Mouse (Mus musculus): ENCODE results near the gene Fars2.
"Not testable (repeated sequence)": the region's sequence is repeated elsewhere in the genome, so short reads cannot be mapped to it uniquely, and the experiment has no call there.

The Fars2 gene

DNA sequence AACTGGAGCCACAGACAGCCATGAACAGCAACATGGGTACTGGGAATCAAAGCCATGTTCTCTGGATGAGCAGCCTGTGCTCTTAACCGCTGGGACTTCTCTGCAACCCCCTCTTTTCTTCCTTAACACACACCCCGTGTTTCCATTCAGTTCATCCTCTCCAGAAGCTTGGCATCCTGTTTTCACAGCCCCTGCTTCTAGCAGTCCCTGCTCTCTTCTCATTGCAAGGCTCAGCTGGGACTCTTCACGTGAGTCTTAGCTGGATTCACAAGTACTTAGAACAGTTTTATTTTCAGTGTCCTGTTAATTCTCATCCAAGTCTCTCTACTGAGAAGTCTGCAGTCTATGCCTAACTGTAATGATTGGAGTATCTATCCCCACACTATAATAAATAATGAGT is 334.2 kb downstream of the Fars2 start:
- DNase-seq (ENCODE audit: low read depth, low spot score), result no peak

DNA sequence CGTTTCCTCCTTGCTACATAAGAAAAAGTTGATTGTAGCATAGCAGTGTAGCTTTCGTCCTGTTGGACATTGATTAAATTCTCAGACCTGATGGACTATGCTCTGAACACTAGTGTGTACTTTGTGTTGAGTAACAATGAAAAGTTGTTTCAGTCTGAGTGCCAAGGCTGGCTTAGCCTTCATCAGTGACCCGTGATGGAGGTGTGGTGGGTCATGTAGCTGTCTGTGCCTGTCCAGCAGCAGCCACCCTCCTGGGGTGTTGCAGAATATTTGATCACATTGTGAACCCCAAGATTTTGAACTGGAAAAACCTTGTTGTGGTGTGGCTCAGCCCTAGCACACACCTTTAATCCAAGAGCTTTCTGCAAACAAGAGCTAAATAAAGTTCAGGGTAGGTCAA is 343.3 kb downstream of the Fars2 start:
- DNase-seq (ENCODE audit: low read depth, low spot score), result no peak

DNA sequence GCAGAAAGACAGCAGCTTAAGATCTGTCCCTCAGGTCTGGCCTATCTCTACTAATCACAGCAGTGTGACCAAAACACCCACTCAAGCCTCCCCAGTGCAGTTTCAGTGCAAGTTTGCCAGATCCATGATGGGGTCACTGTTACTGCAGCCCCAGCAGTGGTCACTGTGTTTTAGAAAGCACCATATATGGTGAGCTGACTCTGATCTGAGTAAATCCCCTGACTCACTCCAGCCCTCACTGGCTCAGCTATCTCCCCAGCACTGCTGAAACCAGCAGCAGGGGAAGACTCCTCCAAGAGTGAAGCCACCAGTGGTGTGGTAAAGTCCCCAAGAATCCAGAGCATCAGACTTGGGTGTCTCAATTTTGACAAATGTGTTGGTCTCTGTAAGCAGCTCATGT is 346.5 kb downstream of the Fars2 start:
- no peak for DNase-seq (ENCODE audit: low read depth, low spot score)

DNA sequence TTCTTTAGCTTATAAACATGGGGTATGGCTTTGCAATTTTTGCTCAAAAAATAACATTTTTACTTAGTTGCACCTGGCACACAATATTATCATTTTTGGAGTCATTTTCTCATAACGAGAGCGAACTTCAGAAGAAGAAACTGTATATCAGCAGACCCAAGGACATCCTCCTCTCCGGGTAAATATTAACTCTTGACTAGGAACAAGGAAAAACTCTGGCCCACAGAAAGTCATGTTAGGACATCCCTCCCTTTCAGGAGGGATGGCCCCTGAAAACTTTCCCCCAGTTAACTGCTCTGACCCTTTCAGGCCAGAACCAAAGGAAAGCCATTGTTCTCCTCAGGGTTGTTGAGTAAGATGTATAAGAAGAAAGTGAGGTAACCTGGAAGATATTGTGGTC is 348.9 kb downstream of the Fars2 start:
- DNase-seq (ENCODE audit: low read depth, low spot score), result not testable (repeated sequence)

DNA sequence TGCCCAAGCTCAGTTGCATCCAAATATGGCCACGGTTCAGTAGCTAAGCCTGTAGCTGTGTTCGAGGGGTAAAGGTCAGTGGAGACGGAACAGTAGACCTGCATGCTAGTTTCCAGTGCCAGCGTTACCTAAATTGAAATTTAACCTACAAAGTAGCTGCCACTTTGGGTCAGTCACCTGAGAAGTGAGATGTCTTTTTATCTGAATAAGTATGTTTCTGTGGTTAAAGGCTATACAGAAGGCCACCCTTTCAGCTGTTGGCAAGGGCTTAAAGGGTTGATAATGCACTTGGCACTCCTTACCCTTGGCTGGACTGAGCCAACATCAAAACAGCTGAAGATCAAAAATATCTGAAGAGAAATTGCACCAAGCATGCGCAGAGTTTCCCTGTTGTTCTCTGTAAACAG is 349.3 kb downstream of the Fars2 start:
- DNase-seq (ENCODE audit: low read depth, low spot score), result no peak

DNA sequence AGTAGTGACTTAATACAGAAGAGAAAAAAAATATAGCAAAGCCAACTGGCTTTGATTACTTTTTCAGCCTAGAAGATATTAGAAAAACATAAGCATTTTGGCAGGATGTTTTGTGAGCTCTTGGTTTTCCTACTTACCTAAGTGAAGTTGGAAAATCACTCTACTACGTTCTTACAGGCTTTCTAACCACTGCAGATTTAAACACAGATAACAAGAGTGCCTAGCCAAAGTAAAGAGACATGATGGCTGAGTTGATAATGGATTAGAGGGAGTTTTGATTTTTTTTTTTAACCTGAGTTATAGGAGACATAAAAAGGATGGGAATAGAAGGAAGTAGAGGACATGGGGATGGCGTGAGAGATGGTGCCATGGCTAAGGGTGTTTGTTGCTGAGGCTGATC is 350.6 kb downstream of the Fars2 start:
- no peak for DNase-seq (ENCODE audit: low read depth, low spot score)

DNA sequence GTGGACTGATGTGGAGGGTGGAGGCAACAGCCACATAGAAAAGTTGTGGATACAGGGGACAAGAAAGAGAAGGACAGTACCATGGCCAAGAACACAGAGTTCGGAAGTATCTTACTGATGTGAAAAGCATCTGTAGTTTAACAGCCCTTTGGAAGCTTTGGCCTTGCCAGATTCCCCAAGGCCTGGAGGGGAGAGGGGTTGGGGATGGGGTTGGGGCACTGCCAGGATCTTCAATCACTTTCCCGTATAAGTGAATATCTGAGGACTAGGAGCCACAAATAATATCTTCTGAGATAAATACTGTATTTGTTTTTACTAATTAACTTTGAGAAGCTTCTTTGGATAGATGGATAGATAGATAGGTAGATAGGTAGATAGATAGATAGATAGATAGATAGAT is 351.8 kb downstream of the Fars2 start:
- DNase-seq (ENCODE audit: low read depth, low spot score), result no peak

DNA sequence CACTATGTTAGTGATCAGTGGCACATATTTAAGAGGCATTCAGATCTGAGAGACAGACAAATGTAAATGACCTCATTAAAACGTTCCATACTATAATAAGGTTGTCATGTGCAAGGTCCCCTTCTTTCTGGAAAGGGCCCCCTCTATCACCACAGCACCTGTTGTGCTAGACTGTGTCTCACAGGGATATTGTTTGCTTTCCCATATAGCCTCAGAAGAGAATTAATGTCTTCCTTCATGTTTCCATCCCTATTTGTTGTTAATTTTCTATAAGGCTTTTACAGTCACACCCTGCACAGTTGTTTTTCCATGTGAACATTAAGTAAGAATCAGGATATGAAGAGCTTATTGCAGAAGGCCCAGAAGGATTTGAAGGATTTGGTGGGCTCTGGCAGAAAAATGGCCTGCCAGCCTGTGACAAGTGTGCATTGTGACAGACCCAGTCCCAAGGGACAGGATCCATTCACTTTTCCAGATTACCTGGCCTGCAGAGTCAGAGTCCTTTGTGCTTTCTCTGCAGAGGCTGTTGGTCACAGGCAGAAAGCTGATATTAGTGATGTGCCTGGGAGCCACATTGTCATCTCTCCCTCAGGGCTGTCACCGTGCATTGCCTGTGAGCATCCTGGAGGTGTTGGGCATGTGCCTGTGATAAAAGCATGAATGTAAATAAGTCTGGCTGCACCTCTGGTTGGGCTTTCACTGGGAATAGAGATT is 352.4 kb downstream of the Fars2 start:
- no peak for DNase-seq (ENCODE audit: low read depth, low spot score)

DNA sequence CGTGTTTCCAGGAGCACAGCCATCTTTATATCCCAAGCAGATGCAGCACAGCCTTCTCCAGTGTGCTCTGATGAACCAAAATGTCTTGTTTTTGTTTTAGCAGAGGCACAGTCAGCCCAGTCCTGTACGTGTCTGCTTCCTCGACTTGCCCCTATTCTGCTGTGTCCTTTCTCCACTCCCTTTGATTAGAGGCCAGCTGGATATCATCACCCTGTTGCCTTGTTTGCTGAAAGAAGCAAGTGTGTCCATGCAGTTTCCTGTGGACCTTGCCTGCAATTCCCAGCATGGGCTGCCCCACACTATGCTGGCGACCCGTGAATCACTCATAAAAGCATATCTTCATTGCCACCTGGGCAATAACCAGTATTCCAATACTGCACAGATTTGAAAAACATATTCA is 360.4 kb downstream of the Fars2 start:
- no peak for DNase-seq (ENCODE audit: low read depth, low spot score)

DNA sequence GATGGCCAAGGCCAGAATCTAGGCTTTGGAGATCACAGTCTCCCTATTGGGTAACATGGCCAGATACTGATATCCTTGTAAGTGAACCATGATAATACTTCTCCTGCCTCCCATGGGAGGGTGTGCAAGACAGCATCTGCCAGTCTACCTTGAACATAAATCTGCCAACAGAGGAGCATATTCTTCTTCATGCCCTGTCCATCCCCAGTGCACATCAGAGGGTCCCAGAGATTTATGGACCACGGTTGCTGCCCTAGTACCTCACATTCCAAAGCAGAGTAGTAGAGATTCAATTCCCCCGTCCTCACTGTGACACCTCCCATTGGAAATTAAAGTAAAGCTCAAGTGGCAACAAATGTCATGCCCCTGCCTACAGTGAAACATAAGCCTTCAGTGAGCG is 361.0 kb downstream of the Fars2 start:
- DNase-seq (ENCODE audit: low read depth, low spot score), result no peak

DNA sequence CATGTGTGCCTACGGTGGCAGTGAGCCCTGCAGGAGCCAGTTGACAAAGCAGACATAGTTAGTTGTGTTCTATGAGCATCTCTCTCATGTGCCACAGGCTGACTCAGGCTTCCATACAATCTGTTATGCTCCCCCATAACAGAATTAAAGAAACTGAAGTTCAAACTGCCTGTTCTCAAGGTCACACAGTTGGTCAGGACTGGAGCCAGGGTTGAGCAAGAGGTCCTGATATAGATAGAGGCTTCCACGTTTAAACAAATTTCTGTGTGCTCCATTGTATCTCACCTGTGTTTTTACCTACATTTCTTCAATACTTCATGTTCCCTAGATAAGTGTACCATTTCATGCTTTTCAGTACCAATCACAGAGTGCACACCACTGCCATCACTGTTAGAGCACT is 362.9 kb downstream of the Fars2 start:
- no peak for DNase-seq (ENCODE audit: low read depth, low spot score)

DNA sequence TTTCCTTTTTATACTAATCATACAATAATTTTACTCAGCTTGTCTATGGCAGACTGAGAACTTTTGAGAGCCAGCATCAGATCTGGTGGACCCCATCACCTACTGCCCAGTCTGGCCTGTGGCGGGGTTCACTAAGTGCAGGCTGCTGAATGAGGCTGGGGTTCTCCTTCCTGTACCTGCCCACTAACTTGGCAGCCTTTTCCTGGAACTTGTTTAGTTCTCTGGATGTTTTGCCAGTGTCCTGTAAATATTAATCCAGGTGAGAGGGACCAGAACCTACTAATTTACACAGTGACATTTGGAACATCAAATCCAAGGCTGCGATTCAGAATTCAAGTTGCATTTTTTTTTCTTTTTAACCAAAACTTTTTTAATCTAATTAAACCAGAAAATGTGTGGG is 367.2 kb downstream of the Fars2 start:
- DNase-seq (ENCODE audit: low read depth, low spot score), result no peak

DNA sequence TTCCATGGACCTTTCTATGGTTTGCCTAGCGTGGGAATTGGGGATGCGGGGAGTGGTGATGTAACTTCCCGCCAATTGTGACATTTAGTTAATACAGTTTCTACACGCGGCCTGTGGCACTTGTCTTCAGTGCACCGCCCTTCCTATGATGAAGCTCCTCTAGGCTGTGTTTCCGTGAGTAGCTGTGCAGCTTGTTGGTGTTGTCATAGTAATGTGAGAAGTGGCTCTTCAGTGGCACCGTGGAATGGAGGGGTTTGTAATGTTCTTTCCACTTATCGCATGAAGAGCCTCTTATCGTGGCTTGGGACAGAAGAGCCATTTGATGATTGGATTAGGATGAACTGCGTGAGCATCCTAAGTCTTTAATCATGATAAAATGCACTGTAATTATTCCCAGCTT is 369.5 kb downstream of the Fars2 start:
- no peak for DNase-seq (ENCODE audit: low read depth, low spot score)

DNA sequence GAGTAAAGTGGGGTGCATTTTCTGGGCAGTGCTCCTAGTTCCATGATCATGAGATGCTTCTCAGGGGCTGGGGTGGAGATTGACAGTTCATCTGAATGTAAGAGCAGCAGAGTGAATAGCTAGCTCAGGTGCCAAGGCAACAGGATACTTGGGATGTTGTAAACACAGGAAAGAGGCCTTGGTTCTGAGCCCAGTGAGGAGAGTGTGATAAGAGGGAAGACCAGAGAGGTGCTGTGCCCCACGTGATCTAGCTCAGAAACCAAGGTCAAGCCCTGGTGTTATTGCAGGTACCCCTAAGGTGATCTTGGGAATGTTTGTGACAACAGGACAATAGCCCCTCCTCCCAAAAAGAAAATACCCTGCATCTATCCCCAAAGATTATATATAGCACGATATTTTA is 372.2 kb downstream of the Fars2 start:
- no peak for DNase-seq (ENCODE audit: low read depth, low spot score)

DNA sequence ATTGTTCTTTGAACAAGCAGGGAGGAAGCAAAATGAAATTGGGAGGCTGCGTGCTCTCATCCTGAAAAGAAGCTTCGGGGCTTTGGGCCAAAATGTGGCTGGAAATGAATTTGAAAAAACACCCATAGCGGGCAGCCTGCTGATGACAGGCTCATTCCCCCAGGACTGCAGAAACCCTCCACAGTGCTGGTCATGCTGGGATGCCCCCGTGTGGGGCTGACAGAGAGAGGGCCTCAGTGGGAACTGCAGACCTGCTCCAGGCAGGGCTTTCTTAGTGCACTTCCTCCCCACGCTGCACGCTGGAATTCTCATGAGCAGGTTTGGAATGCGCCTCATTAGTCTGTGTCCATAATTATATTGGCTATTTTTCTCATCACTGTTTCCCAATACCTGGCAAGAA is 373.4 kb downstream of the Fars2 start:
- no peak for DNase-seq (ENCODE audit: low read depth, low spot score)

DNA sequence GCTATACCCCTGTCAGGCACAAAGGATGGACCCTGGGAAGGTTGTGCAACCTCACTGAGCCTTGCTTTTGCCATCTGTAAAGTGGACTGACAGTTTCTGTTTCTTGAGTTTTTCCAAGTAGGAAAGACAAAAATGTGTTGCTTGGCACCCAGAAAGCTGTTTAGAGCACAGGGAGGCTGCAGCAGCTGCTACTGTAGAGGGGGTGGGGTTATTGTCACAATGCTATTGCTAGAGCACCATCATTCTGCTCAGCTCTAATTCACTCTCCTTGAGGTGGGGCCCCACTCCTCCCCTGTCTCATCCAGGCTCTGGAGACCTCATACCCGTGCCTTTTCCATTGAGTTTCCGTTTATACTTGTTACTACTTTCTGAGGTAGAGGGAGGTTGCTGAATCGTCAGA is 375.2 kb downstream of the Fars2 start:
- DNase-seq (ENCODE audit: low read depth, low spot score), result no peak

DNA sequence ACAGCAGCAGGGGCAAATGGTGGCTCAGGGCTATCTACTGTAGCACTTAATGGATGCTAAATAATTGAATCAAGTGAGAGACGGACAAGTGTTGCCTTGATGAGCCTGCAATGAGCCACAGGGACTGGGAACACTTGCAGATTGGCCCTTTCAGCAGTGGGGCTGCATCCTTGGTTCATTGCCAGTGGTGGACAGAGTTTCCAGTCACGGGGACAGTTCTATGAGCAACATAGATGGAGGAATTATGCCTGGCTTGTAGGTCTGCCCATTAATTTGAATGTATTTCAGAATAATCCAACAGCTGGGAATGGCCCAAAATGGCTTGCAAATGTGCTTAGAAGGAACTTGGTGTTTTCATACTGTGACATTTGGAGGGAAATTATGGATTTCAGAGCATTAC is 376.1 kb downstream of the Fars2 start:
- DNase-seq (ENCODE audit: low read depth, low spot score), result no peak

DNA sequence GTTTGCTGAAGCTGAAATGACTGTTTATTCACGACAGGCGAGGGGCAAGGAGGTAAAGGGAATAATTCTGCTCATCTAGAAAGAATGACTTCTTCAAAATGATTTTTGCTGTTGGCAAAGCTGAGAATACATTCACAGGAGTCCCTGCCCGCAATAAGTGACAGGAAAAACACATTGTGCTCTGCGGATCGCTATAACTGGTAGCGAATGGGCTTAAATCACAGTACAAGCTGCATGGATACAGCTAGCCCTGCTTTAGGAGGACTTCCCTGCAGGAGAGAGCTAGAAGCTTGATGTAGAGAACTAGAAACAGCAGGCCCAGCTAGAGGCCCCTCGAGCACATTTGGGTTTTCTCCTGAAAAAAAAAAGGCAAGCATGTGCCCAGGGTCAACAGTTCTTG is 376.6 kb downstream of the Fars2 start:
- no peak for DNase-seq (ENCODE audit: low read depth, low spot score)

DNA sequence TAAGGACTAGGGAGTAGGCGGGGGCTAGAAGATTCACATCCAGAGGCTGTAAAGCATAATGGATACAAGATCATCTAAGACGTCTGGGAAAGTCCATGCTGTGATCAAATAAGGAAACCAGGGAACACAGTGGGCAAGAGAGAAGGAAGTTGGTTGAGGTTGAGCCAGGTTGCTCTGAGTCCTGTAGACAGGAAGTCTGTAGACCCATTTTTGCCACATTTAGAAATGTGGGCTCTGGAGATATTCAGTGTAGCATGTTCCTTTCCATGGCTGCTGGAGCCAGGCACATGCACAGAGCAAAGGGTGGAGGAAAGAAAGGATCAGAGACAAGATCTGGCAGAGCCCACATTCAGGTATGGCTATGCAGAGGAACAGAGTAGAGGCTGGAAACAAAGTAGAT is 378.8 kb downstream of the Fars2 start:
- DNase-seq (ENCODE audit: low read depth, low spot score), result no peak

DNA sequence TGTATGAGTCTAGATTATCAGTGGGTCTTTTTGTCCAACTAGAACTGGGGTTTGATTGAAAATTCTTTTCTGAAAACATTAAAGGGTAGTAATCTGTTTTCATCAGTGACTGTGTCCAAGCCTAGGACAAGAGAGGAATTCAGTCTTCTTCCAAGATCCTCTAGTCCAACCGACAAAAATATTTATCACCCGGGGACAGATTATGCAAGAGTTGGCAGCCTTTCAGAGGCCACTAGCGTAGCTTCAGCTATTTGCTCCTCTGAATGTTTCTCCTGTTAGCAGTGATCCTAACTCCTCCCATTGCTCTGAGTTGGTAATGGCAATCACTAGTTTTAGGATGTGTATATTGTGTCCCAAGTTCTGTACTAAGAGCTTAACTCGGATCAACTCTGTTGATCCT is 380.1 kb downstream of the Fars2 start:
- no peak for DNase-seq (ENCODE audit: low read depth, low spot score)

DNA sequence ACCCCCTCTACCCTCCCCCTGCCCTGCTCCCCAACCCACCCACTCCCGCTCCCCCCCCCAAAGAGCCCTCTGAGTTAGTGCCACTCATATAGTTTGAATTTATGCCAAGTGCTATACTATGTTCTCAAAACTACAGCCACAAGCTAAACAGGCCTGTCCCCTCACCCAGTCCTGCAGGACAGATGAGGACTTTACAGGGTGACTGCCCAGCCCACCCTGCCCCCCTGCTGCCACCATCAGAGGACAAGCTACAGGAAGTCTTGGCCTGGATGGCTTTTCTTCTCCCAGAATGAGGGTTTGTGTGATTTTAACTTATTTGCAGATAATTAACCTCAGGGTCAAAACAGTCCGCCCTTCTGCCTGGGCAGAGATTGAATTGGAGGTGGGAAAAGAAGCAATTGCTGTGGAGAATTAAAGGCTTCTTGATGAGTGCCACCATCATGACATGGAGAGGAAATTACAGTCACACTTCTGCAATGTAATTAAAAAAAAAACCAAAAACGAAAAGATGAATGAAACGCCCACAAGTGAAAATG is 383.2 kb downstream of the Fars2 start:
- DNase-seq (ENCODE audit: low read depth, low spot score), result no peak

DNA sequence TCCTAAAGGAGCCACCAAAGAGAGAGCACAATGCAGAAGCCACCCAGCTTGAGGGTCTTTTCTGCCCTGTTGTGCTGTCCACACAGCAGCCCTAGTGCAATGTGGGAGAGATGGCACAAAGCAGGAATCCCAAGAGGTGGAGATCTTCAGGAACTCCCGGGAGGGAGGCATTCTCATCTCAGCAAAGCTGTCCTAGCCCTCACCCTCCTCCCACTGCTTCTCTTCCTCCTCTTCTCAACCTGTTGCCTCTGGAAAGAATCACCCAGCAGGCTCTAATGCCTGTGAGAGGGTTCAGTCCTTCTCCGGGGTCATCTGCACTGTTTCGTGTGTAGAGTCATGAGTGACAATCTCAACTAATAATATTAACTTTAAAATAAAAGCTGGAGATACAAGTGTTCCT is 386.3 kb downstream of the Fars2 start:
- DNase-seq (ENCODE audit: low read depth, low spot score), result no peak

DNA sequence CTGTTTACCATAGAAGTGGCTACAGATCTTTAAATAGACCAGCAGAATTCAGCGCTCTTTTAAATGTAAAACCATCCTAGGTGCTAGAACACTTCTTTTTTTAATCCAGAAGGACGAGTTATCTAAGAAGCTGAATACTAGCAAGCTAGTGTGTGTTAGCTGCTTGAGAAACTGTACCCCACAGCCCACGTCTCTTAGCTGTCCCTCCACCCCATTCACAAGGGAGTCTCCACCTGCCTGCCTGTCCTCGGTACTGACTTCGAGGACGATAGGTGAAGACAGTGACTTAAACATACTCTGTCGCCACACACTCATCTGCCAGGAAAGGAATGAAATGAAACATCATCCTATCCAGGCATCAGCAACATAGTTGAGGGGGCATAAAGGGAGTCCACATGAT is 386.8 kb downstream of the Fars2 start:
- no peak for DNase-seq (ENCODE audit: low read depth, low spot score)

DNA sequence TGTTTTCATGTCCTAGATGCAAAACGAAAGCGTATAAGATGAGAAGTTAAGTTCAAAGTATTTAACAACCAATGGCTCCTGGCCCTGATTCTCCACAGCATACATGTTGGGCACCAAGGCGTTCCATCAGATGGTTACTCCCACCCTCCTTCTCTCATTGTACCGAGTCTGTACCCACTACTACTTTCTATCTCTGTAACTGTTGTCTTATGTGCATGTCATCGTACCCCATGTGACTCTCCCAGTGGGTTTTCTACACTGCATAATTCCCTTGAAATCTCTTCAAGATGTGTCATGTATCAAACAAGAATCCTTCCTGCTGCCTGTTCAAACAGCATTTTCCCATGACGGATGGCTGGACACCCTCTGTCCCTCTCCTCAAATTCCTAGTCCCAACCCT is 388.5 kb downstream of the Fars2 start:
- no peak for DNase-seq (ENCODE audit: low read depth, low spot score)
